Mouse (Mus musculus) kidney, adult 9 months (tissue): ENCODE results near the gene Prrt1.
A peak's percentile ranks its signal among the peaks of the same experiment; 100 is the strongest.

Source experiments
- DNase-seq: peaks from one replicate; pipeline ENCODE4 v3.0.0; 2022

Gene Prrt1

GRCm38 (mm10) chr17:34629796-34630603 is 667 bp downstream of the Prrt1 start:
- DNase-seq = no peak

GRCm38 (mm10) chr17:34630761-34631301 is 1.5 kb downstream of the Prrt1 start:
- DNase-seq = no peak

- DNase-seq = no peak
These were observed 2.3 kb downstream of the Prrt1 start for GRCm38 (mm10) chr17:34631647-34632046.

- DNase-seq = peak; percentile 89
These were observed 2.9 kb downstream of the Prrt1 start for GRCm38 (mm10) chr17:34632261-34632691.

- no peak for DNase-seq
These were observed 6.3 kb downstream of the Prrt1 start for GRCm38 (mm10) chr17:34635671-34636070.

GRCm38 (mm10) chr17:34637459-34637858 is 8.1 kb downstream of the Prrt1 start:
- no peak for DNase-seq

- DNase-seq = no peak
These were observed 10.3 kb downstream of the Prrt1 start for GRCm38 (mm10) chr17:34639461-34640255.

GRCm38 (mm10) chr17:34640778-34641601 is 11.7 kb downstream of the Prrt1 start:
- DNase-seq = no peak

- DNase-seq = no peak
These were observed 12.6 kb downstream of the Prrt1 start for GRCm38 (mm10) chr17:34641945-34642344.

GRCm38 (mm10) chr17:34643379-34643778 is 14.0 kb downstream of the Prrt1 start:
- DNase-seq = peak; percentile 59

- DNase-seq = peak; percentile 34
These were observed 14.6 kb downstream of the Prrt1 start for GRCm38 (mm10) chr17:34643944-34644343.

- peak; percentile 99 for DNase-seq
These were observed 15.3 kb downstream of the Prrt1 start, which contains the start of gene Fkbpl for GRCm38 (mm10) chr17:34644608-34645007. TSS of gene Fkbpl (plus strand) at chr17:34644764.

- peak; percentile 58 for DNase-seq
These were observed 16.0 kb downstream of the Prrt1 start for GRCm38 (mm10) chr17:34645256-34645829.

GRCm38 (mm10) chr17:34645831-34646511 is 16.6 kb downstream of the Prrt1 start:
- DNase-seq = peak; percentile 35

GRCm38 (mm10) chr17:34646906-34647787 is 17.8 kb downstream of the Prrt1 start, which contains the start of gene Atf6b:
TSS of gene Atf6b (plus strand) at chr17:34647146.
- DNase-seq = peak; percentile 99

GRCm38 (mm10) chr17:34648141-34648890 is 19.0 kb downstream of the Prrt1 start:
- no peak for DNase-seq

- DNase-seq = no peak
These were observed 20.0 kb downstream of the Prrt1 start for GRCm38 (mm10) chr17:34649106-34649864.

GRCm38 (mm10) chr17:34650781-34651180 is 21.4 kb downstream of the Prrt1 start:
- peak; percentile 14 for DNase-seq
